Mouse (Mus musculus): Measurements from ENCODE around the gene Dcaf7. TPM values are rescaled to one million over a fixed set of nuclear protein-coding genes. Genes with fewer than 3 reads are reported as not detected.
A peak's percentile ranks its signal among the peaks of the same experiment; 100 is the strongest.

Dcaf7 gene
- polyA plus RNA-seq, 1 experiment from 2014 or later: 56.0 TPM

DNA sequence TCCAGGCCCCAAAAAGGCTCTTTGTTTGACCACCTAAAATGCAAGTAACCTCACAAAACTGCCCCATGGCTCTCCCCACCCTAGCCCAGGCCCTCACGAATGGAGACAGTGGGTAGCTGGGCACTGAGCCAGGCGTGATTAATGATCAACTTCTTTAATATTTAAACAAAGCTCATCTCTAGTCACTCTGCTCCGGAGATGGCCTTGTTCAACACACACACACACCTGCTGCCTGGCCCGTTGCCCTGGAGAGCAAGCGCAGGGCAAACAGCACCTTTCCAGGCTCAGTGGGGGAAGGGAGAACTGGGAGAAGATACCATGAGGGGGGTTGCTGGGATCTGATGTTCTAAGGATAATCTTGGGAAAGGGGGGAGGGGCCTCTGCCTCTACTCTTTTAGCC is 30.7 kb upstream of the Dcaf7 start:
- DNase-seq (ENCODE audit: low spot score) (no peak), ATAC-seq (ENCODE audit: low read depth) (no peak)
- H3K27me3 ChIP-seq (replicated peaks; ENCODE audit: control insufficient read depth, insufficient read depth, low read length): 0 out of 2 replicates have a peak, but pooled peaks cover 11% of the 10 kb centered on the region
- WGBS: 55% methylated on average over 5 of the region's 5 CpGs
- H3K4me2 ChIP-seq (ENCODE audit: low read depth, low read length): no peak overlapping the region
- H3K4me1 ChIP-seq (ENCODE audit: control insufficient read depth, insufficient read depth, low read length): no peaks in the 10 kb centered on the region
- no peak overlapping the region for H3K4me3 ChIP-seq (ENCODE audit: low read depth, low read length)
- no peak overlapping the region for H3K9ac ChIP-seq (ENCODE audit: low read depth, low read length)
- no peak overlapping the region for H3K27ac ChIP-seq (replicated peaks; ENCODE audit: low read depth, low read length)
- no peaks in the 10 kb centered on the region for H3K9me3 ChIP-seq (ENCODE audit: control insufficient read depth, low read length)
- H3K36me3 ChIP-seq (ENCODE audit: control insufficient read depth, insufficient read depth, low read length): no peaks in the 10 kb centered on the region

DNA sequence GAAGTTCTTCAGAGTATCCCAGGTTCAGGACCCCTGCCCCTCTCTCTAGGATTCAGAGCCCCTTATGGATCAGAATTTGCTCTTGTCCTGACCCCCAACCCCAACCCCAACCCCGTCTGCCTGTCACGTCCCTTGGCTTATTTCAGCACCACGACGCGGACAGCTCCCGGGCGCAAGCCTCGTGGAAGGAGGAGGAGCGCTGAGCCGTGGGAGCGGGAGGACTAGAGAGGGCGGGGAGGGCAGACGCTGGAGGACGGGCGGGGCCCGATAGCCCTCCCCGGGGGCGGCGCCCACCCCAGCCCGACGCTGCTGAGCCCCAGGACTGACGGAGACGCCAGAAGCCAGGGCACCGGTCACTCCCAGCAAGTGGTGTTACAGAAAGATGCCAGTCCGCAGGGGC is 28.9 kb upstream of the Dcaf7 start, which contains the start of gene Kcnh6:
Gene Kcnh6, plus strand, starts transcription at position 304 of the 400 bp plus-strand sequence.
- no peaks in the 10 kb centered on the region for H3K9me3 ChIP-seq (ENCODE audit: control insufficient read depth, low read length)
- ATAC-seq (ENCODE audit: low read depth) (peak; percentile 54; the same call in 1 of the 2 replicates), DNase-seq (ENCODE audit: low spot score) (peak; percentile 85)
- no peak within 1 kb of the TSS for H3K9ac ChIP-seq (ENCODE audit: low read depth, low read length)
- 0 out of 2 replicates have a peak, but pooled peaks cover 11% of the 10 kb centered on the region for H3K27me3 ChIP-seq (replicated peaks; ENCODE audit: control insufficient read depth, insufficient read depth, low read length)
- H3K4me3 ChIP-seq (ENCODE audit: low read depth, low read length): peak within 1 kb of the TSS; percentile 28
- H3K4me1 ChIP-seq (ENCODE audit: control insufficient read depth, insufficient read depth, low read length): peaks cover 2% of the 10 kb centered on the region; the same call in 1 of the 2 replicates
- 3% methylated on average over 12 of the region's 25 CpGs for WGBS
- no peak within 1 kb of the TSS for H3K27ac ChIP-seq (replicated peaks; ENCODE audit: low read depth, low read length)
- H3K36me3 ChIP-seq (ENCODE audit: control insufficient read depth, insufficient read depth, low read length): no peaks in the 10 kb centered on the region
- H3K4me2 ChIP-seq (ENCODE audit: low read depth, low read length): peak within 1 kb of the TSS; percentile 65

DNA sequence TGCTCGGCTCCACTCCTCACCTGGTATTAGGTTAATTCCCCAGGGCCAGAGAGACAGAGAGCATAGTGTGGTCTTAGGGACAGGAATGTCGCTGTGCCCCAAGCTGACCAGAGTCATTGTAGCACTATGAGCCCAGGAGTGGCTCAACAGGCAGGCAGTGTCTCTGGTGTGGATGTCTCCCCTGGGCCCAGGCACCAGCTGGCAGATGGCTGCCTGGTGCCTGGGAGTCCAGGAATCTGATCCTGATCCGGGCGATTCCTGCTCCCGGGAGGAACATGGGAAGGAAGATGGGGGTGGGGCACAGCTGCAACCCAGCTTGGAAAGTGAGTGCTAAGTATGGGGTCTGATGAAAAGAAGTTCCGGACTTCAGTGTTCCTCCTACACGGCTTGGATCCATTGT is 24.0 kb upstream of the Dcaf7 start:
- Histone ChIP-seq H3K4me3 (ENCODE audit: low read depth, low read length) (no peak overlapping the region), H3K4me2 (ENCODE audit: low read depth, low read length) (no peak overlapping the region), H3K27ac (replicated peaks; ENCODE audit: low read depth, low read length) (no peak overlapping the region), H3K9ac (ENCODE audit: low read depth, low read length) (no peak overlapping the region), H3K9me3 (ENCODE audit: control insufficient read depth, low read length) (no peaks in the 10 kb centered on the region), H3K27me3 (replicated peaks; ENCODE audit: control insufficient read depth, insufficient read depth, low read length) (0 out of 2 replicates have a peak, but pooled peaks cover 11% of the 10 kb centered on the region), H3K4me1 (ENCODE audit: control insufficient read depth, insufficient read depth, low read length) (peaks cover 14% of the 10 kb centered on the region; the same call in 1 of the 2 replicates), H3K36me3 (ENCODE audit: control insufficient read depth, insufficient read depth, low read length) (no peaks in the 10 kb centered on the region)
- WGBS: 35% methylated on average over 7 of the region's 7 CpGs
- DNase-seq (ENCODE audit: low spot score) (peak; percentile 58), ATAC-seq (ENCODE audit: low read depth) (peak; percentile 60; the same call in 1 of the 2 replicates)

DNA sequence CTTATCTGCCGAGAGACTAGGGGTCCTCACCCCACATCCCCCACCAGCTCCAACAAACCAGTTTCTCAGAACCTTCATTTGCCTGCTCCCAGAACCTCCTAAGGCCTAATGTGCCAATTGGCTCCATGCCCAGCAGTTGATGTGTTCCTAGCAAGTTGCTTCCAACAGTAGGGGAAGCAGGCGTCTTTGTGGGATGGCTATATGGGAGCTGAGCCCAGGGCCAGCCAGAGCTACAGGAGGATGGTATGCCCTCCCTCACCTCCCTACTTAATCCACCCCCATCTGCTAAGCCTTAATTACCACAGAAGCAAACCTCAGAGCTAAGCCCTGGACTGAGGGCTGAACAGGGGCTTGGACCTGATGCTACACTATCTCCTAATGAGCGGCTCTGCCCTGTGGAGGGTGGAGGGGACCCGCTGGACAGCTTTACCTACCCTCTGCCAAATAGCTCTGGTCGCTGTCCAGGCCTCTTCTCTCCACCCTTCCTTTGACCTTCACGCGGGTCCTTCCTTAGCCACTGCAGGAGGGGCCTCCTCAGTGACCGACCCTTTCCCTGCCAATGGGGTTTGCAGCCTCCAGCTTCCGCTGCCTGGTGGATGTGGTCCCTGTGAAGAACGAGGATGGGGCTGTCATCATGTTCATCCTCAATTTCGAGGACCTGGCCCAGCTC is 23.0 kb upstream of the Dcaf7 start:
- Histone ChIP-seq H3K27me3 (replicated peaks; ENCODE audit: control insufficient read depth, insufficient read depth, low read length) (0 out of 2 replicates have a peak, but pooled peaks cover 7% of the 10 kb centered on the region), H3K36me3 (ENCODE audit: control insufficient read depth, insufficient read depth, low read length) (no peaks in the 10 kb centered on the region), H3K4me3 (ENCODE audit: low read depth, low read length) (no peak overlapping the region), H3K4me1 (ENCODE audit: control insufficient read depth, insufficient read depth, low read length) (peaks cover 14% of the 10 kb centered on the region; the same call in 1 of the 2 replicates), H3K4me2 (ENCODE audit: low read depth, low read length) (no peak overlapping the region), H3K9ac (ENCODE audit: low read depth, low read length) (no peak overlapping the region), H3K27ac (replicated peaks; ENCODE audit: low read depth, low read length) (no peak overlapping the region), H3K9me3 (ENCODE audit: control insufficient read depth, low read length) (no peaks in the 10 kb centered on the region)
- peak; percentile 81 for DNase-seq (ENCODE audit: low spot score)
- 65% methylated on average over 11 of the region's 11 CpGs for WGBS
- peak; percentile 45 for ATAC-seq (ENCODE audit: low read depth)

DNA sequence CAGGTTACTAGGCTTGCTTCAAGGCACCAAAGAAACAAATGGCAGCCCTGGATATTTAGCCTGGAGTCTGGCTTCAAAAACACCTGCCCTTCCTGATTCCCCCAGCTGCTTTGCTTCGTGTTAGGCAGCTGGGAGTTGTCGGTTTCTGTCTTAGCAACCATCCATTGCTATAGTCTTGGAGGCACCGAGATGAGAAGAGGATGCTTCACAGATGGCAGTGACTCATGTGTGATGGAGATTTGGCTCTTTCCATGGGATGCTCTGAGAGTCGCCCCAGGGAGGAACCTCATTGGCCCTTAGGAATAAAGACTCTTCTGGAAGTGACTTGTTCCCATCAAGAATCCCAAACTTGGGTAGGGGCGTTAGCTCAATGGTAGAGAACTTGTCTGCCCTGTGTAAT is 20.2 kb upstream of the Dcaf7 start:
- Histone ChIP-seq H3K27ac (replicated peaks; ENCODE audit: low read depth, low read length) (no peak overlapping the region), H3K4me2 (ENCODE audit: low read depth, low read length) (no peak overlapping the region), H3K36me3 (ENCODE audit: control insufficient read depth, insufficient read depth, low read length) (no peaks in the 10 kb centered on the region), H3K9ac (ENCODE audit: low read depth, low read length) (no peak overlapping the region), H3K4me3 (ENCODE audit: low read depth, low read length) (no peak overlapping the region), H3K27me3 (replicated peaks; ENCODE audit: control insufficient read depth, insufficient read depth, low read length) (peaks cover 16% of the 10 kb centered on the region), H3K9me3 (ENCODE audit: control insufficient read depth, low read length) (no peaks in the 10 kb centered on the region), H3K4me1 (ENCODE audit: control insufficient read depth, insufficient read depth, low read length) (peaks cover 23% of the 10 kb centered on the region)
- WGBS: 78% methylated on average over 5 of the region's 5 CpGs
- DNase-seq (ENCODE audit: low spot score): no peak
- no peak for ATAC-seq (ENCODE audit: low read depth)

DNA sequence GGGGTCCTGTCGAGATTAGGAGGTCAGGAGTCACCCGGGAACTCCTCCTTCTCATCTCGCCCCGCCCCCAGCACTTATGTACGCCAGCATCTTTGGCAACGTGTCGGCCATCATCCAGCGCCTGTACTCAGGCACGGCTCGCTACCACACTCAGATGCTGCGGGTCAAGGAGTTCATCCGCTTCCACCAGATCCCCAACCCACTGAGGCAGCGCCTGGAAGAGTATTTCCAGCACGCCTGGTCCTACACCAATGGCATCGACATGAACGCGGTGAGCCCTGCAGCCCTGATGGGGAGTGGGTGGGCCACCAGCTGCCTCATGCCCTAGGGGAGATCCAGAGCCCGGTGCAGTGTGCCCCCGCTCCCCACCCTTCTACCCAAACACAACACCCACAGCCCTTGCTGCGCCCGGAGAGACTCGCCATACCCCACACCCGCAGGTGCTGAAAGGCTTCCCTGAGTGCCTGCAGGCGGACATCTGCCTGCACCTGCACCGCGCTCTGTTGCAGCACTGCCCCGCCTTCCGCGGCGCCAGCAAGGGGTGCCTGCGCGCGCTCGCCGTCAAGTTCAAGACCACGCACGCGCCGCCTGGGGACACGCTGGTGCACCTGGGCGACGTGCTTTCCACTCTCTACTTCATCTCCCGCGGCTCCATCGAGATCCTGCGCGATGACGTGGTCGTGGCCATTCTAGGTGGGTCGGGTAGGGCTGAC is 16.5 kb upstream of the Dcaf7 start:
- peak overlapping the region; percentile 34; the same call in 1 of the 2 replicates for H3K9ac ChIP-seq (ENCODE audit: low read depth, low read length)
- no peak overlapping the region for H3K27ac ChIP-seq (replicated peaks; ENCODE audit: low read depth, low read length)
- DNase-seq (ENCODE audit: low spot score) (peak; percentile 38), ATAC-seq (ENCODE audit: low read depth) (peak; percentile 61)
- peaks cover 16% of the 10 kb centered on the region for H3K27me3 ChIP-seq (replicated peaks; ENCODE audit: control insufficient read depth, insufficient read depth, low read length)
- WGBS: under 1% methylated on average over 42 of the region's 50 CpGs
- no peaks in the 10 kb centered on the region for H3K36me3 ChIP-seq (ENCODE audit: control insufficient read depth, insufficient read depth, low read length)
- peak overlapping the region; percentile 52 for H3K4me2 ChIP-seq (ENCODE audit: low read depth, low read length)
- H3K9me3 ChIP-seq (ENCODE audit: control insufficient read depth, low read length): no peaks in the 10 kb centered on the region
- peak overlapping the region; percentile 28 for H3K4me3 ChIP-seq (ENCODE audit: low read depth, low read length)
- peaks cover 9% of the 10 kb centered on the region; the same call in 1 of the 2 replicates for H3K4me1 ChIP-seq (ENCODE audit: control insufficient read depth, insufficient read depth, low read length)

DNA sequence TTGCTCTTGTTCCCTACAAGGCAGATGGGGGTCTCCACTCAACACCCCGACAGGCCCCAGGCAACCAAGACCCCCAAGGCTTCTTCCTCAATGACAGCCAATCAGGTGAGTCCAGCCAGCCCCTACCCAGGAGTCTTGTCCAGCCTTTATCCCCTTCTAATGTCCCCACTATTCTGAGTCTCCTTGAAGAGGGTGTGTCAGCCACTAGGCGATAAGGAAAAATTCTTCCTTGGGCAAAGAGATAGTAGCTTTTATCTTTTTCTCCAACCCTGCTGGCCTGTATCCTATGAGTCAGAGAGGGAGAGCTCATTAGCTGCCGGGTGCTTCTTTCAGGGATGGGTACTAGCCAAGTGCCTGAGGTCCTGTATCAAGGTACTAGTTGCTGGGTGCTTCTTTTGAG is 10.9 kb upstream of the Dcaf7 start:
- Histone ChIP-seq H3K27me3 (replicated peaks; ENCODE audit: control insufficient read depth, insufficient read depth, low read length) (peaks cover 3% of the 10 kb centered on the region), H3K36me3 (ENCODE audit: control insufficient read depth, insufficient read depth, low read length) (no peaks in the 10 kb centered on the region), H3K27ac (replicated peaks; ENCODE audit: low read depth, low read length) (no peak overlapping the region), H3K9me3 (ENCODE audit: control insufficient read depth, low read length) (no peaks in the 10 kb centered on the region), H3K4me1 (ENCODE audit: control insufficient read depth, insufficient read depth, low read length) (no peaks in the 10 kb centered on the region), H3K4me2 (ENCODE audit: low read depth, low read length) (no peak overlapping the region), H3K4me3 (ENCODE audit: low read depth, low read length) (no peak overlapping the region), H3K9ac (ENCODE audit: low read depth, low read length) (no peak overlapping the region)
- 84% methylated on average over 3 of the region's 3 CpGs for WGBS
- no peak for ATAC-seq (ENCODE audit: low read depth)
- no peak for DNase-seq (ENCODE audit: low spot score)

DNA sequence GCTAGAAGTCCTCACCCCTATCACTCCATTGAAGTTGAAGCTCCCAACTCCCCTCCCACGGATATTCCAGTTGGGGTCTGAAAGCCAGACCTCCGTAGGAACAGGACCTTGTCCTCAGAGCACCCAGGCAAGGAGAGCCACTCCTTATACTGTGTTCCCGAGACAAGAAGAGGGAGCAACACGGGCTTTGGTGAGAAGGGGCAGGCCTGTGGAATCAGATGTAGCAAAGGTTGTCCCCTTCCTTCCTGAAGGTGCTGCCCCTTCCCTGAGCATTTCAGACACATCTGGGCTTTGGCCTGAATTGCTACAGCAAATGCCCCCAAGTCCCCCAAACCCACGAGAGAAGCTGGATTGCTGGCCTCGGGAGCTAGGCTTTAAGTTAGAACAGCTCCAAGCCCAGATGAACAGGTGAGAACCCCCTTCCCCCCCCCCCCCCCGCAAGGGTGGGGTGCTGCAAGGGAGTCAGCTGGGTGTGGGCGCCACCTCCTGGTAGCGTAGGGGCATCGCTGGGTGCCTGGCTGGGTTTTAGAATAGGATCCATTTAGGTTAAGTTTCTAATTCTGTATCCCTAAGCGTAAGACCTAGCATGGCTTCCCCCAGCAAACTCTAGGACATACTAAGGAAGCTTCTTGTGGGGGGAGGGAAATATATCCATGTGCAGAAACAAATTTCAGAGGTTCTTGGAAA is 10.1 kb upstream of the Dcaf7 start:
- WGBS: 35% methylated on average over 11 of the region's 11 CpGs
- DNase-seq (ENCODE audit: low spot score) (peak; percentile 34), ATAC-seq (ENCODE audit: low read depth) (peak; percentile 50; the same call in 1 of the 2 replicates)
- Histone ChIP-seq H3K9ac (ENCODE audit: low read depth, low read length) (no peak overlapping the region), H3K4me3 (ENCODE audit: low read depth, low read length) (no peak overlapping the region), H3K9me3 (ENCODE audit: control insufficient read depth, low read length) (no peaks in the 10 kb centered on the region), H3K36me3 (ENCODE audit: control insufficient read depth, insufficient read depth, low read length) (no peaks in the 10 kb centered on the region), H3K27me3 (replicated peaks; ENCODE audit: control insufficient read depth, insufficient read depth, low read length) (no peaks in the 10 kb centered on the region), H3K27ac (replicated peaks; ENCODE audit: low read depth, low read length) (no peak overlapping the region), H3K4me2 (ENCODE audit: low read depth, low read length) (no peak overlapping the region), H3K4me1 (ENCODE audit: control insufficient read depth, insufficient read depth, low read length) (no peaks in the 10 kb centered on the region)

All from embryonic facial prominence, embryonic 14.5 days (tissue).